Mouse (Mus musculus) heart, postnatal 25 days (tissue): ENCODE results near the gene En1. TPM values are rescaled to one million over a fixed set of nuclear protein-coding genes. Genes with fewer than 3 reads are reported as not detected.

Experiments used
- DNase-seq: peaks from one replicate; pipeline ENCODE4 v3.0.0; 2022; ENCODE audit warnings: low spot score
- intact Hi-C: fragments of 180-260 bp; cut with DNase I; formaldehyde crosslinking; loops from one replicate; pipeline ENCODE4 v1.15.1; 2025
- total RNA-seq, 2 experiments: library from RNA; stranded (reverse); gene quantifications; 2 replicates each; pipeline ENCODE4 v1.2.3; 2021

Gene En1
- not detected for total RNA-seq

DNA sequence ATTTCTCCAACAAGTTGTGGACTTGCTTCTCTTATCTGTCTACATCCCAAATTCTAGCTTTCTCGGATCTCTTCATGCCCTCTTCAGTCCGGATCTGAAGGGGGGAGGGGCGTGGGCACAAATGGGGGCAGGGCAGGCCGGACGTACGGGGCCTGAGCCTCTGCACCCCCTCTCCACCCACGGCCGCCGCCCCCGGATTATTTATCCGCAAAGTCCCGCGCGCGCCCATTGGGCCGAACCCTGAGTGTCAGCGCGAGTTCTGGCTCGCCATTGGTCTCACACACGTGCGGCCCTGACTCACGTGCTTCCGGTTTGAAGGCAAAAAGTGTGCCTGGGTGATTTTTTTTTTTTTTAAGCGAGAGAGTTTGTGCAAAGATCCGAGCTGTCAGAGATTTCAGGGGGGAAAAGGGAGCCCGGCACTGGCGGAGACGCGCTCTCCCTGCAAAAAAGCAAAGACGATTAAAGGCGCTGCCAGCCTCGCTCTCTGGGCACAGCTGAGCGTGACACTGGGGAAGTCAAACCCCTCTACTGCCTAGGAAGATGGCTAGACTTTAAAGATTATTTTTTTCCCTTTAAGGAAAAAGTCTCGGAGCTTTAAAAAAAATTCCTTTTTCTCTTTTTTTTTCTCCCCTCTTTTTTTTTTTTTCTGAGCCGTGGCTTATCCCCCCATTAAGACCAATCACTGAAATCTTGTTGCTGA, at the start of gene En1:
Gene En1 (plus strand): TSS at position 388 of the 700 bp plus-strand sequence.
- no peak for DNase-seq
- intact Hi-C loops, result loop anchor here (5.0 to 10.0 kb wide), 2 partner anchors 153 to 795 kb away; no protein-coding TSS in a partner anchor

DNA sequence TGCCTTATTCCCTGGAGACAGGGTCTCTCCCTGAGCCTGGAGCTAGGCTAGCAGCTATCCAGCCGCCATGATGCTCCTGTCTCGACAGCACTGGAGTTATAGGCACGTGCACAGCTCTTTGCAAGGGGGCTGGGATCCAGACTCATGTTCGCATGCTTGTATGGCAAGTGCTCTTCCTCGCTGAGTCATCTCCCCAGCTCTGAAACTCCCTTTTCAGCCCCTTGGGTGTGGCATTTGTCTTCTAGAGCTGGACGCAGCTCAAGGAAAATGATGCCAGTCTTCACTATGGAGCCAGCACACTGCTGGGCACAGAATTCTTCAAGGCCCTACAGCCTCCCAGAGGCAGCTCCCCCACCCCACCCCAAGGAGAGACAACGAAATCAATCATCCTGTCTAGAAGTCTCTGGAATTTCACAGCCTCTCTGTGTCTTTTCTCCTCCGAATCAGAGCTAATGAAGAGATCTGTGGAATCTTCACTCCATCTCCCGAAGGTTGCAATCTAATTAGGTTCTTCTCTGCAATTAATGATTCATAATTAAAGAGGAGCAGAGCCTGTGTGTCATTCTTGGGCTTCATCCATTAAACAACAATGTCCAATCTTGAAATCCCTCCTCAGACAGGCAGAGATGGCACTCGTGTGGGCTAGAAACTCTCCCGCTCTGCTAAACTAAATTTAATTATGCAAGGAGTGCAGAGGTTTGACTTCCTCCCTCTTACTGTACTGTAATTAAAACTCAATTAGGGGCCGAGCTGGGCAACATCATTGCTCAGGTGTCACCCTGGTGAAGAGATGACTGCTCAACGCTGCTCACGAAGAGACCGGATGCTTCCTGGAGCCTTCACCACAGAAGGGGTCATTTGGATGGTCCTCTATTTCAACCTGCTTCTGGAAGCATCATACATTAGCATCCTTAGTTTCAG, 45.0 kb upstream of the En1 start:
- no peak for DNase-seq
- intact Hi-C loops, result no loop called here

DNA sequence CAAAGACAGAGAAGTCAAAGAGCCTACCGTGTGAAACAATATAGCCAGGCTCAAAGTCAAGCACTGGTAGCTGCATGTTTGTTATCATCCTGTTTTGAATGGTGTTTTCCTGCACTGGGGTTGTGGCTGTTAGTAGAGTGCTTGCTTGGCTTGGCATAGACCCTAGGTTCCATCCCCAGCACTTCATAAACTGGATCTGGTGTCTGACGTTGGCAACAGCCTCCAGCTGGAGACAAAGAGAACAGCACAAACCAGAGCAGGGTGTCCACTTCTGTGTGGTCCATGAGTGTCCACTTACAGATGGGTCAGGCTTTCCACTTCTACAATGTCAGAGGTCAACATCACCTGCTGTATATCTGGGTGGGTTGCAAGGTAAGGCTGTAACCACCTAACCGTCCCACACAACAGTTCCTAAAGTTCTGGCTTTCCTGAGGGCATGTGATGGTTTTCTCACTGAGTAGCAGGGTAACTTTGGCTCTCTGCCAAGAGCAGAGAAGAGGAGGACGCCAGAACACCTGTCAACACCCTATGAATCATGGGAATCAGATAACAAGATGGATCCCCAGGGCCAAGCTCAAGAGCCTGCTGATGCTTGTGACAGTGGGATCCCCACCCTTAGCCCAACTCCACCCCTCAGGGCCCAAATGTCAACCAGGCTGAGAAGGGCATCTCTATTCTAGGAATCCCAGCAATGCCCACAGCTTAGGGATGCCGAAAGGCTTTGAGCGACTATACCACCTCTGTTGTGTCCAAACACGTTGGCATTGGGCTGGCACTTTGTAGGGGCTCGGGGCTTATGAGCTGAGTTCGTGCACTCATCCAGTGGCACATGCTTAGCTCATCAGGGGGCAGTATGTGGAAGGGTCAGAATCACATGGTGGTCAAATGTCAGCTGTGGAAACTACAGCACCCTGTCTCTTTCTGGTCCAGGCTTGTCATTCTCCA, 43.6 kb upstream of the En1 start:
- no peak for DNase-seq
- intact Hi-C loops, result no loop called here

DNA sequence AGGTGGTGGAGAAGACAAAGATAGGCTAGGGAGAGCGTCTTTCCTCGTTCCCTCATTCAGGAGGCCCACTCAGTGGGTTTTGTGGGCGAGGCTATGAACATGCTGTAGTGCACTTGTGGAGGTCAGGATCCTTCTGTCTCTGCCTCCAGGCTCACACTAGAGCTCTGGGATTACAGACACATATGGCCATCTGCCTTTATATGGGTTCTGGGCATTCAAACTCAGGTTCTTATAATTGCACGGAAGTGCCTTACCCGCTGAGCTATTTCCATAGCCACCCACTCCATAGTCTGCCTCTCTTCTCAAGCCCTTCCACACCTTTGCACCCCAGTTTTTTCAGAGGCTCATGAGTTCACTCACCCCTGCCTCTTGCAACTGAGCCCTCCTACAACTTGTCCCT, 42.3 kb upstream of the En1 start:
- no peak for DNase-seq
- intact Hi-C loops, result no loop called here

DNA sequence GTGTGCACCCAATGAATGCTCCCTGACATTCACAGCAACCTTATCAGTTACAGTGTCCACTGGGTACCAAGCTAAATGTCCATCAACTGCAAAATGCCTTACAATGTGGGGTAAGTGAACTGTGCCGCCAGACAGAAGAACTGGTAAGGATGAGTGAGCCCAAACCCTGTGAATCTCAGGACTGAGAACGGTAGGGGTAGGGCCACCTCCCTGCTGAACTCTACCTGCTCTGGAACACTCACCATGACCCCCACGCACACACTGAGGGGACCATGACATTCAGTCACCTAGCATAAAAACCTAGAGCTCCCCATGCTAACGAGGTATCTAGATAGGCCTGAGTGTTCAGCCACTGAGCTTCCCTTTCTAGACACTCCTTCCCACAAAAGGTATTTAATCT, 20.9 kb upstream of the En1 start:
- DNase-seq, result no peak
- intact Hi-C loops, result no loop called here

DNA sequence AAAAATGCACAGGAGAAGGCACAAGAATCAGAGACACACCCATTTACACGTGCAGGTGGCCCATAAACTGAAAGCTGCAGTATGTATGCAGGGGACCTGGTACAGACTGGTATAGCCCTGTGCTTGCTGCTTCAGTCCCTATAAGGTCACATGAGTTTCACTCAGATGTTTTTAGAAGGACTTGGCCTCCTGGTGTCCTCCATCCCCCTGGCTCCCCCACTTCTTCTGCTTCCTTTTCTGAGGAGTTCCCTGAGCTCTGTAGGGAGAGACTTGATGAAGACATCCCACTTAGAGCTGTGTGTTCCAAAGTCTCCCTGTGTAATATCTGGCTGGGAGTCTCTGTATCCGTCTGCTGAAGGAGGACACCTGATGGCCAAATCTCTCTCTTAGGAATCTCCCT, 16.7 kb upstream of the En1 start:
- DNase-seq, result no peak
- intact Hi-C loops, result loop anchor here (5.0 kb wide), 2 partner anchors 817 to 832 kb away; no protein-coding TSS in a partner anchor

GRCm38 (mm10) chr1:120586500-120587110, 15.6 kb upstream of the En1 start:
- intact Hi-C loops, result loop anchor here (1.0 to 5.0 kb wide), 4 partner anchors 594 to 831 kb away; no protein-coding TSS in a partner anchor
- no peak for DNase-seq

GRCm38 (mm10) chr1:120587431-120587830, 14.8 kb upstream of the En1 start:
- intact Hi-C loops, result loop anchor here (5.0 kb wide), 2 partner anchors 815 to 830 kb away; no protein-coding TSS in a partner anchor
- DNase-seq, result no peak

- intact Hi-C loops, result loop anchor here (5.0 kb wide), 2 partner anchors 814 to 829 kb away; no protein-coding TSS in a partner anchor
- DNase-seq, result no peak
Measured at GRCm38 (mm10) chr1:120587960-120588359, 14.3 kb upstream of the En1 start.

- DNase-seq, result no peak
- intact Hi-C loops, result loop anchor here (5.0 kb wide), 2 partner anchors 814 to 829 kb away; no protein-coding TSS in a partner anchor
Measured at GRCm38 (mm10) chr1:120588362-120589027, 13.7 kb upstream of the En1 start.

DNA sequence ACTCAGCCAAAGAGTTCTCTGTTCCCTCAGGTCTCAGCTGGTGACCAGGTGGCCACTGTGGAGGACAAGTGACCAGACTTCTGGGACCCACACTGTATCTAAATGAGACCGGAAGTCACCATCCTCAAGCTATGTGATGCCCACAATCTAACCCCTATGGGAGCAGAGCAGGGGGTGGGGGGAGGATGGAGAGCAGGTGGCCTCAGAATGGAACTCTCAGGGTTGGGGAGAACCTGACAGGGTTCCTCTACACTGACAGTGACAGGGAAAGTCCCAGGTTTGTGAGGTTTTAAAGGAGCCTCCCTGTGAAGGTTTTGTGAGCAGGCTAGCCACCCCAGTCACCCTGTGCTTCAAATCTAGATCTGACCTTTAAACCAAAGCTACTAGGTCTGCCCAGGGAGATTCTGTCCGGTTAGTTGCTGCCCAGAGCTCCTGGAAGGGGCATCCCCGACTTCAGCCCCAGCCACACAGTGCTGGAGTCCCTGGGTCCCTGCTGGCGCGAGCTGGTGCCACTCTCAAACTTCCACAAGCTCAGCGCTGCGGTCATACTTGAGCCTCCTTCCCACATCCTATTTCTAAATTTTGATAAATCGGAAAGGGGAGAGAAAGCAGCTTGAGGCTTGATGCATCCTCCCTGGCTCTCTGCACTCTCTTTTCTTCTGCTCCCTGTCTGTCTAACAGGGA, 8.8 kb upstream of the En1 start:
- intact Hi-C loops, result no loop called here
- DNase-seq, result no peak

- intact Hi-C loops, result loop anchor here (2.0 kb wide), 2 partner anchors 458 to 586 kb away; no protein-coding TSS in a partner anchor
- DNase-seq, result no peak
Measured at GRCm38 (mm10) chr1:120594603-120595002, 7.6 kb upstream of the En1 start.

GRCm38 (mm10) chr1:120595471-120596240, 6.6 kb upstream of the En1 start:
- intact Hi-C loops, result loop anchor here (2.0 kb wide), 2 partner anchors 457 to 585 kb away; no protein-coding TSS in a partner anchor
- DNase-seq, result no peak

GRCm38 (mm10) chr1:120596319-120596718, 5.9 kb upstream of the En1 start:
- no peak for DNase-seq
- intact Hi-C loops, result no loop called here

- intact Hi-C loops, result no loop called here
- DNase-seq, result no peak
Measured at GRCm38 (mm10) chr1:120596784-120597183, 5.4 kb upstream of the En1 start.

GRCm38 (mm10) chr1:120597271-120597670, 4.9 kb upstream of the En1 start:
- no peak for DNase-seq
- intact Hi-C loops, result no loop called here

- DNase-seq, result no peak
- intact Hi-C loops, result no loop called here
Measured at GRCm38 (mm10) chr1:120598196-120598940, 3.9 kb upstream of the En1 start.
